Mouse (Mus musculus): ENCODE data around the gene Tmem182. TPM values are rescaled to one million over a fixed set of nuclear protein-coding genes. Genes with fewer than 3 reads are reported as not detected.

The Tmem182 gene
- total RNA-seq, 2 experiments from 2014 or later, result 0.32 to 0.42 TPM

DNA sequence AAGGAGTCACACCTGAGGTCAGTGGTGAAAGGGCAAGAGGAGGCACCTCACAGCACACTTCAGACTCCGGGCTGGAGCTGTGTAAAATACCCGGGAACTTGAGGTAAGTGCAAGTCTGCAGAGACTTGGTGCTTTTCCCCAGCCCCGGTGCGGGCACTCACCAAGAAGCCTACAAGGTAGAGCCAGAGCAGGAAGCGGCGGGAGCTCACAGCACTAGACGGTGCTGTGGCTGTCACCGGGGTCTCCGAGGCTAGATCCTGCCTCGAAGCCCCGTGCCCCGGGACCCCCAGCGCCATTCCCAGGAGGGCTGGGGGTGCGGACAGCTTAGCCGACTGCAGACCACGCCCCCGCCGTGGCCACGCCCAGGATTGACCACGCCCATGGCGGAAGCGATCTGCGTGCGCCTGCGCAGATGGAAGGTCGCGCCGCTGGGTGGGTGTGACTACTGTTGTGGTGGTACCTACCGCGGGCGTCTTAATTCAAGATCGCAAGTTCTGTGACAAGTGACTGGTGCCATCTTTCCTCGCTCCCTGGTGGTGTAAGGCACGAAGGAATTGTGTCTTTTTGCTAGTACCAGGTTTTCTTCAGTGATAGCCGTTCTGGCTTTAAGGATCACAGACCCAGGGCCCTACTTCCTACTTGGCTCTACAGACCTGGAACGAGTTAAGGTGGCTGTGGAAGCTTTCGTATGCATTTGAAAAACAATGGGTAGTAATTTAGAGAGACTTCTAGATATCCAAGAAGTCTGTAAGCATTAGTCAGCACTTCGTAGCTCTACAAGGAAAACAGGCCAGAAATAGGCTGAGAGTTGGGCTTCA lies 14.9 kb upstream of the Tmem182 start, which contains the start of gene Mfsd9:
Mfsd9 (minus strand) TSS at position 364 of the 818 bp plus-strand sequence.
- intact Hi-C loops (cut with DNase I), result no loop called here
- peak; percentile 84 to 89 for DNase-seq (ENCODE audit: low spot score in 2 of 2)

DNA sequence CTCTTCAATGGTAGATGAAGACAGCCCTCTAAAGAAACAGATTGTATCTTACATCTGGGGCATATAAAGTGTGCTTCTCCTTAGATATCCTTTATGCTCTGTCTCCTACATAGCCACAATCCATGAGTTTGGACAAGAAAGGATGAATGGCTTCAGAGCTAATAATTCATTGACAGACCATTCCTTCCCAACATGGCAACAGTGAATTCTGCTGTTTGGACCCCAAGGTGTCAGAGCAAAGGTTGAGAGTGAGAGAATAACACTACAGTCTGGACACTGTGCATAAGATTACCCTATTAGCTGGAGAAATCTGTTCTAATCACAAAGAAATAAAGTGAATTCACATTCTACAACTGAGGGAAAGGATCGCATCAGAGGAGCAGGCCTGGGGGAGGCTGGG lies 9.9 kb upstream of the Tmem182 start:
- DNase-seq (ENCODE audit: low spot score in 2 of 2), result no peak
- intact Hi-C loops (cut with DNase I), result no loop called here

DNA sequence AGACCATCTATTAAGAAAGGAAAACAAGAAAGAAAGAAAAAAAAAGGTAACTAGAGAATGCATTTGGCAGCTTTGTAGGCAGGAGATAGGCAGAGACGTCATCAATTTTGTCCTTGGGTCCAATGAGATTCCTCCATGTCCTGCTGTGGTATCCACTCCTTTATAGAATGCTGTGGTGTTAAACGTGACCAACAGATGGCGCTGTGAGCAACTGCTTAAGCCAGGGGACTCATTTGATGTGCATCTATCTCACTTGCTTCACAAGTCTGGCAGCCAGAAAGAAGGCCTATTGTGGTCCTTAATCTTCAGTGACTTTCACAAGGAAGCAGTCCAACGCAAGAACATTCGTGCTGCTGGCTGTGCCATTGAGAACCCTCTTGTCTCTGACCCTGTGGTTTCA lies 8.1 kb upstream of the Tmem182 start:
- intact Hi-C loops (cut with DNase I), result loop anchor here (1.0 kb wide), 1 partner anchor 47 kb away; no protein-coding TSS in a partner anchor
- peak; percentile 76 to 80 for DNase-seq (ENCODE audit: low spot score in 2 of 2)

GRCm38 (mm10) chr1:40799121-40799520 lies 6.3 kb upstream of the Tmem182 start:
- intact Hi-C loops (cut with DNase I), result no loop called here
- no peak for DNase-seq (ENCODE audit: low spot score in 2 of 2)

GRCm38 (mm10) chr1:40800908-40801307 lies 4.5 kb upstream of the Tmem182 start:
- intact Hi-C loops (cut with DNase I), result no loop called here

GRCm38 (mm10) chr1:40802759-40803158 lies 2.6 kb upstream of the Tmem182 start:
- intact Hi-C loops (cut with DNase I), result no loop called here
- DNase-seq (ENCODE audit: low spot score in 2 of 2), result peak; percentile 62 to 69

More at GRCm38 (mm10) chr1:40800908-40801307, 4.5 kb upstream of the Tmem182 start:
- no peak for DNase-seq (ENCODE audit: low spot score in 2 of 2)

- intact Hi-C loops (cut with DNase I), result no loop called here
- DNase-seq (ENCODE audit: low spot score in 2 of 2), result no peak
These were observed 1.3 kb upstream of the Tmem182 start for GRCm38 (mm10) chr1:40804118-40804517.

- intact Hi-C loops (cut with DNase I), result no loop called here
- no peak for DNase-seq (ENCODE audit: low spot score in 2 of 2)
These were observed 490 bp downstream of the Tmem182 start for GRCm38 (mm10) chr1:40805891-40806290.

DNA sequence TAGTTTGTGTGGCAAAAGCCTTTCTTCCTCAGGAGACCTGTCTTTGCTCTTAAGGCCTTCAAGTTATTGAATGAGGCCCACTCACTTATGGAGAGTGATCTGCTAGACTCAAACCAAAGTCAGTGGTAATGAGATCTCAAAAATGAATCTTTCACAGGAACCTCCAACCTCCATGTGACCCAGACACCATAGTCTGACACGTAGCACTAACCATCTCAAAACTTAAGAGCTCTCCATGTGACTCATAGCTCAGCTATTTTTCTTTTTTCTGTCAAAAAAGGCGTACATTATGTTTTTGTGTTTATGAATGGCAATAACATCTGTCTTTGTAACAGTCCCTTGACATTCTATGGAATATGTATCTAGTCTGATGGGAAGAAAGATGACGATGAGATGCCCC lies 3.2 kb downstream of the Tmem182 start:
- no peak for DNase-seq (ENCODE audit: low spot score in 2 of 2)
- intact Hi-C loops (cut with DNase I), result no loop called here

DNA sequence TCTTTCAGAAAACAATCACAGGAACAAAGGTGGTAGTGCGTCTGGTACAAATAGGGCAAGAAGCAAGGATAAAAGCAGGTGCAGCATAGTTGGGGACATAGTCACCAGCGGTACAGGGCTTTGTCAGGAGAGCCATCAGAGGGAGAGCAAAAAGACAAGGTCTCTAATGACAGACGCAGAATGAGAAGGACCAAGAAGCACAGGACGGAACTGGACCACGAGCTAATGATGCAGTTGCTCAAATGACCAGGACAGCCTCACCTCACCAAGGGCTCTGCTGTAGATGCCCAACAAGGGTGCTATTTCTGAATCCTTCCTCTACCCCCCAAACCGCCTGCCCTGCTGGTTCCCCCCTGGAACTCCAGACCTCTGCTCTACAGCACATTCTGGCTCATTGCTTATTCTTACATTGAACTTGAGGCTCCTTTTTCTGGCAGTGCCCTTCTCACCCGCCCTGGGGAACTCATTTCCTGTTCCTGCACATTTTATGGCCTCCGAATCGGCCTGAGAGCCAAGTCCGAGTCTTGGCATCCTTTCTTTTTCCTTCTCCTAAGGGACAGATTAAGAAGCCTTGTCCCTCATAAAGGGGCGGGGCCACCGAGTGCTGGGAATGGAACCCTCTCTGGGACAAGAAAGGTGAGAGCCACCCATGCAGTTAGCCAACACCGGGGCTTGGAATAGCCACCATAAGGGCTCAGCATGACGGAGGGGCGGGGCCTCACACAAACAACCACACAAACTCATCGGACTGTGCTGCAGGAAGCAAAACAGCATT lies 9.9 kb downstream of the Tmem182 start:
- intact Hi-C loops (cut with DNase I), result no loop called here
- no peak for DNase-seq (ENCODE audit: low spot score in 2 of 2)

DNA sequence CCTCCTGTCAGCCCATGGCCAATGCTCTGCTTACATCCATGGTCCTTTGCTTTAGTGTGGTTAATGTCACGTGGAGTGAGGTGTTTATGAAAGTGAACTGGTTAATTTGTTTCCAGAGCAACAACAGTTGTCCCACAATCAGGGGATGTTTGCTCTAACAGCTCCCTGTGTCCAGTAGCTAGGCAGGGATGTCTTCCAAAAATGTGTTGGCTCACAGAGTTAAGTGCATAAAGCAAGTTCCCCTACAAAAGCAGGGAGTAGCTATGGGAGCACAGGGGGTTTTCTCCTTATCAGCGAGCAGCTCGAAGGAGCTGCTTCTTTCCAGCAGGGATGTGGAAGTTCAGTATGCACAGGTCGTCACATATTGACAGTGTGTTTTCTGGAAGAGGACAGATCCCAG lies 19.1 kb downstream of the Tmem182 start:
- intact Hi-C loops (cut with DNase I), result no loop called here
- no peak for DNase-seq (ENCODE audit: low spot score in 2 of 2)

DNA sequence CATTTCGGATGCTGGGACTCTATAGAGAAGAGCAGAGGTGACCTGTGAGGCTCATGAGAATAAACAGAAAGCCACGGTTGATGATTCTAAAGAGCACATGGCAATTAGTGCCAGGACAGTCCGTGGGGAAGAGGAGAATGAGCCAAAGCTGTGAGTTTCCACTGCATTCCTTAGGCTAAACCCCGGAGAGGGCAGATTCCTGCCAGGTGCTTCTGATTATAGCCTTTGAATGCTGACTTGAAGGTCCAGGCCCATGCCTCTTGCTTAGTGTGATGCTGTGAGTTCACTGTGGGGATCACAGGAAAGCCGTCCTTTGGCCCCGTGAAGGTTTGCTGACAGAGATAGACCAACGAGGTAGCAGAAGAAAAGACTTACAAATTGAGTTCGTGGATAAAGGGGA lies 19.5 kb downstream of the Tmem182 start:
- intact Hi-C loops (cut with DNase I), result no loop called here
- no peak for DNase-seq (ENCODE audit: low spot score in 2 of 2)

- intact Hi-C loops (cut with DNase I), result no loop called here
- DNase-seq (ENCODE audit: low spot score in 2 of 2), result no peak
These were observed 20.4 kb downstream of the Tmem182 start for GRCm38 (mm10) chr1:40825826-40826225.

DNA sequence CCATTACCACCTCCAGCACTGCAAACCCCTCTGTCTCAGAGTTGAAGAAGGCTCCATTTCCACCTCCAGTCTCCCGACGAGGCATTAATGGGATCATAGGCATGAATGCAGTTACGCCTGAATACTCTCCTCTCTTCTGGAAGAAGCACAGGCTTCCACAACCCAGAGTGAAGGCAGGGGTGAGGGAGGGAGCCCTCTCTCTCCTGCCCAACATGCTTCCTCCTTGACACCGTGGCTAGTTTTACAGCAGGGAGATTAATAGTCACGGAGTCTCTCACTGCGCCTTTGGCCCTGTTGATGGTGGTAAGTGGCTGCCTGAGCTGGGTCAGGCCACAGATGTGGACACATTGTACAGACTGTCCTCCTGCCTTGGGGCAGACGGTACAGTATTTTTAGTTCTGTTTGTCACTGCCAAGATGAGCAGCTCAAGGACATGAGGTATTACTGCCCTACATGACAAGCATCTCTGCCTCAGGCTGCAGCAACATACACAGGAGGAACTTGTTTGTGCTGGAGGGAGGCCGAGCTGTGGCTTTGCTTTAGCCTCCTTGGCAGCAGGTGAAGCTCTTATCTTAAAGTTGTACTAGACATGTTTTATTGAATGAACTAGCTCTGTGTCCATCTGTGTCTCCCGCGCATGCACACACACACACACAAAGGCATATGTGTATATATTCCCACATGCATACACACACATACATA lies 24.0 kb downstream of the Tmem182 start:
- intact Hi-C loops (cut with DNase I), result no loop called here
- DNase-seq (ENCODE audit: low spot score in 2 of 2), result no peak

DNA sequence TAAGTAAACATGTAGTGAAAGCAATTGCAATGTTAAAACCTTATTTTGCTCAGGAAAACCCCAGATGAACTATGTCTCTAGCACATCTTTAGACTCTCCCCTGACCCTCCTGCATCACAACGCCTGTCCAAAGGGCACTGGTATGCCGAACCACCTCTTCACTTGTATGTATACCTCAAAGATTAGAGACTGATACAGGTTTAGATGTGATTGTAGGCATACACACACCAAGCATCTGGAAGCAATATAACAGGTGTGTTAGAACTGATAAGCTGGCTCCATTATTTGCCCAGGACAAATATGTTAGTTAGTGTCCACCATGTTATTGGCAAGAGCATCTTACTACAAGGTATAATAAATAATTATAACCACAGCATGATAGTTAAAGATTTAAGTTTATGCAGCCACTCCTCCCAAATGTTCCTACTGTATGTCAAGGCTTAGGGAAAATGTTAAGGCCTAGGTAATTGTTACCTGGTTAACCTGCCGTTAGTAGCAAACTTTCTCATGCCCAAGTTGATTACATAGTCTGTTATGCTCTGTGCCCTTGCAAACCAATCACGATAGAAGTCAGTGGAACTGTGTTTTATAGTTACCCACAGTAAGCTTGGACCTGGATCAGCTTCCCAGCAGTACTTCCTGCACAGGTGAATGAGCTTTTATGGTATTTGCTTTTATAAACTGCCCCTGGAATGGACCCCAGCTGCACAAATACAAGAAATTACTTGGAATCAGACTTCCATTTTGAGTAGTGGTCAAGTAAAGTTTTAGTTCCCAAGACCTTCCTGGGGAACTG lies 25.5 kb downstream of the Tmem182 start:
- DNase-seq (ENCODE audit: low spot score in 2 of 2), result no peak
- intact Hi-C loops (cut with DNase I), result no loop called here

DNA sequence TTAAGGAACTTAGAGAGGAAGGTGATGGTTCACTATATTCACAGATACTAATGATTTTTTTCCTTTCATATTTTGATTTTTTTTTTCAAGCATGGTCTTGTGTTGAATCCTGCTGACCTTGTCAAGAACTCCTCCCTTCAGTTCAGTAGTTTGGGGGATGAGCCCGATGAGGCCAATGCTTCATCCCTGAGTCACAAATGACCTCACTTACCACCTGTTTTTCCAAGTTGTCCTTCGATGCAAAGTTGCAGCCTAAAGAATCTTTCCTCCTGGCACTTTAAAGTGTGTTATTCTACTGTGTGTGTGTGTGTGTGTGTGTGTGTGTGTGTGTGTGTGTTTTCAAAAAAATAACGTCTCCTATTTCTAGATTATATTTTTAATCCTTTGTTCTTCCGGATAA lies 30.1 kb downstream of the Tmem182 start:
- DNase-seq (ENCODE audit: low spot score in 2 of 2), result no peak

GRCm38 (mm10) chr1:40840605-40841004 lies 35.2 kb downstream of the Tmem182 start:
- DNase-seq (ENCODE audit: low spot score in 2 of 2), result no peak
- intact Hi-C loops (cut with DNase I), result loop anchor here (5.0 kb wide), 1 partner anchor 253 kb away; no protein-coding TSS in a partner anchor

More for the DNA sequence above, 30.1 kb downstream of the Tmem182 start:
- intact Hi-C loops (cut with DNase I), result no loop called here

- intact Hi-C loops (cut with DNase I), result loop anchor here (5.0 kb wide), 1 partner anchor 254 kb away; no protein-coding TSS in a partner anchor
These were observed 35.8 kb downstream of the Tmem182 start for GRCm38 (mm10) chr1:40841032-40841761.

More at GRCm38 (mm10) chr1:40841032-40841761, 35.8 kb downstream of the Tmem182 start:
- no peak for DNase-seq (ENCODE audit: low spot score in 2 of 2)

Measured in left cerebral cortex, postnatal 14 days (tissue).